Mouse (Mus musculus) CD8-positive naive resting alpha-beta T cell, adult 2 months (primary cell): ENCODE data around the gene Was.
A peak's percentile ranks its signal among the peaks of the same experiment; 100 is the strongest.
"Not testable (repeated sequence)": the region's sequence is repeated elsewhere in the genome, so short reads cannot be mapped to it uniquely, and the experiment has no call there.

Experiments used
- DNase-seq, 2 experiments: peaks; one replicate each; pipeline ENCODE4 v3.0.0; 2022; ENCODE audit warnings: low read depth in 2 of 2, low spot score in 2 of 2

Was gene

GRCm38 (mm10) chrX:8090346-8090953 lies at the start of gene Was:
Gene Was (minus strand): TSS chrX:8090498.
- peak; percentile 30 to 46 for DNase-seq

- DNase-seq: no peak
These were observed 49.2 kb upstream of the Was start for GRCm38 (mm10) chrX:8139480-8139879.

GRCm38 (mm10) chrX:8135886-8136285 lies 45.6 kb upstream of the Was start:
- DNase-seq: no peak

GRCm38 (mm10) chrX:8132017-8132976 lies 42.0 kb upstream of the Was start, which contains the start of gene Wdr13:
Gene Wdr13 (minus strand): TSS chrX:8132892.
- DNase-seq: peak; percentile 75 to 78

GRCm38 (mm10) chrX:8131393-8131792 lies 41.1 kb upstream of the Was start:
- no peak for DNase-seq

- no peak for DNase-seq
These were observed 34.9 kb upstream of the Was start for GRCm38 (mm10) chrX:8125235-8125634.

- DNase-seq: no peak
These were observed 33.6 kb upstream of the Was start for GRCm38 (mm10) chrX:8123821-8124470.

- no peak for DNase-seq
These were observed 27.0 kb upstream of the Was start for GRCm38 (mm10) chrX:8117264-8117663.

- no peak for DNase-seq
These were observed 25.0 kb upstream of the Was start for GRCm38 (mm10) chrX:8115275-8115674.

- DNase-seq: no peak
These were observed 14.7 kb upstream of the Was start for GRCm38 (mm10) chrX:8105019-8105418.

GRCm38 (mm10) chrX:8102213-8102668 lies 11.9 kb upstream of the Was start:
- no peak for DNase-seq

GRCm38 (mm10) chrX:8101017-8101416 lies 10.7 kb upstream of the Was start:
- DNase-seq: no peak

- DNase-seq: no peak
These were observed 9.1 kb upstream of the Was start for GRCm38 (mm10) chrX:8099435-8099834.

GRCm38 (mm10) chrX:8096787-8097242 lies 6.5 kb upstream of the Was start:
- DNase-seq: peak; percentile 88 to 91

- peak; percentile 77 to 90 for DNase-seq
These were observed 5.9 kb upstream of the Was start for GRCm38 (mm10) chrX:8096068-8096786.

GRCm38 (mm10) chrX:8095546-8095945 lies 5.2 kb upstream of the Was start:
- DNase-seq: no peak

GRCm38 (mm10) chrX:8090954-8091347 lies 653 bp upstream of the Was start:
- not testable (repeated sequence) for DNase-seq

GRCm38 (mm10) chrX:8089746-8090145 lies 552 bp downstream of the Was start:
- DNase-seq: no peak

- DNase-seq: no peak
These were observed 4.7 kb downstream of the Was start for GRCm38 (mm10) chrX:8085611-8086010.

- no peak for DNase-seq
These were observed 5.5 kb downstream of the Was start for GRCm38 (mm10) chrX:8084771-8085259.

- DNase-seq: no peak
These were observed 15.2 kb downstream of the Was start for GRCm38 (mm10) chrX:8075104-8075503.
